Comparison of ENCODE assay signal across 8 mouse cellular contexts in genomic region chr7:125393228-125393627, GRCm38 (mm10). TPM values are rescaled to one million over a fixed set of nuclear protein-coding genes. Genes with fewer than 3 reads are reported as not detected.
DNase-seq lines count a peak whose midpoint lies in the region; ATAC-seq and TF ChIP-seq lines count a peak whose summit lies in the region.

No protein-coding gene starts in this region.

- no peaks in the 10 kb centered on the region for H3K9me3 ChIP-seq in kidney, embryonic 16.5 days (ENCODE audit: low read length)
- no peaks in the 10 kb centered on the region for H3K9me3 ChIP-seq in forebrain, embryonic 15.5 days
- no peaks in the 10 kb centered on the region for H3K9me3 ChIP-seq in limb, embryonic 14.5 days (ENCODE audit: control insufficient read depth, low read length)

- no peaks in the 10 kb centered on the region for H3K4me1 ChIP-seq in kidney, embryonic 16.5 days (ENCODE audit: insufficient read depth, low read length)
- H3K4me1 ChIP-seq in forebrain, embryonic 15.5 days = peaks cover 15% of the 10 kb centered on the region
- peaks cover 11% of the 10 kb centered on the region for H3K4me1 ChIP-seq in limb, embryonic 14.5 days (ENCODE audit: control insufficient read depth, insufficient read depth, low read length)

- 0 out of 2 replicates have a peak, but pooled peaks cover 2% of the 10 kb centered on the region for H3K27me3 ChIP-seq in kidney, embryonic 16.5 days (ENCODE audit: insufficient read depth, low read length)
- H3K27me3 ChIP-seq in forebrain, embryonic 15.5 days = peaks cover 5% of the 10 kb centered on the region; the same call in 1 of the 2 replicates
- H3K27me3 ChIP-seq in limb, embryonic 14.5 days (ENCODE audit: control insufficient read depth, insufficient read depth, low read length) = no peaks in the 10 kb centered on the region

- H3K9ac ChIP-seq in kidney, embryonic 16.5 days (replicated peaks; ENCODE audit: low read length) = peak overlapping the region; percentile 66
- peak overlapping the region; percentile 51 for H3K9ac ChIP-seq in forebrain, embryonic 15.5 days (replicated peaks)
- peak overlapping the region; percentile 54 for H3K9ac ChIP-seq in limb, embryonic 14.5 days (ENCODE audit: low read depth, low read length, severe bottlenecking)

- peak; percentile 43 for ATAC-seq in kidney, embryonic 16.5 days (ENCODE audit: low FRiP score, low TSS enrichment)
- ATAC-seq in forebrain, embryonic 15.5 days (replicated peaks) = peak; percentile 77
- ATAC-seq in limb, embryonic 14.5 days (ENCODE audit: low FRiP score, low read depth) = peak; percentile 50; the same call in 1 of the 2 replicates

- WGBS in kidney, embryonic 16.5 days = under 1% methylated on average over 16 of the region's 16 CpGs
- whole genome bisulfite sequencing in forebrain, embryonic 15.5 days = under 1% methylated on average over 16 of the region's 16 CpGs
- WGBS in limb, embryonic 14.5 days = under 1% methylated on average over 16 of the region's 16 CpGs

- peak overlapping the region; percentile 45 for H3K4me3 ChIP-seq in kidney, embryonic 16.5 days (ENCODE audit: low read length)
- H3K4me3 ChIP-seq in forebrain, embryonic 15.5 days = peak overlapping the region; percentile 46
- peak overlapping the region; percentile 44 for H3K4me3 ChIP-seq in limb, embryonic 14.5 days (replicated peaks; ENCODE audit: low read length)

- no peaks in the 10 kb centered on the region for H3K36me3 ChIP-seq in kidney, embryonic 16.5 days (ENCODE audit: insufficient read depth, low read length)
- no peaks in the 10 kb centered on the region for H3K36me3 ChIP-seq in forebrain, embryonic 15.5 days
- no peaks in the 10 kb centered on the region for H3K36me3 ChIP-seq in limb, embryonic 14.5 days (ENCODE audit: control insufficient read depth, insufficient read depth, low read length)

- TF ChIP-seq POLR2A in limb, embryonic 14.5 days (IDR thresholded peaks at IDR 0.05; ENCODE audit: borderline replicate concordance, extremely low read depth, insufficient read depth, insufficient read length) = no peak

- H3K4me2 ChIP-seq in kidney, embryonic 16.5 days (replicated peaks; ENCODE audit: low read depth, low read length) = peak overlapping the region; percentile 75
- peak overlapping the region; percentile 83 for H3K4me2 ChIP-seq in forebrain, embryonic 15.5 days (replicated peaks)
- peak overlapping the region; percentile 91 for H3K4me2 ChIP-seq in limb, embryonic 14.5 days (replicated peaks; ENCODE audit: low read depth, low read length, severe bottlenecking)

- no peak overlapping the region for H3K27ac ChIP-seq in kidney, embryonic 16.5 days (ENCODE audit: low read length)
- peak overlapping the region; percentile 71 for H3K27ac ChIP-seq in forebrain, embryonic 15.5 days (replicated peaks)
- peak overlapping the region; percentile 86 for H3K27ac ChIP-seq in limb, embryonic 14.5 days (replicated peaks; ENCODE audit: low read depth, low read length)

- DNase-seq in kidney, adult 18-20 months = no peak
- peak; percentile 42 for DNase-seq in R1 (ENCODE audit: low read depth, low spot score)
- no peak for DNase-seq in limb, embryonic 14.5 days (ENCODE audit: low spot score)
- DNase-seq in right cerebral cortex, postnatal 25 days = peak; percentile 38
- DNase-seq in yolk sac, embryonic 10.5 days (ENCODE audit: low spot score) = no peak
- no peak for DNase-seq in spleen, postnatal 14 days (ENCODE audit: low spot score in 2 of 2)

RNA-seq across cellular contexts. Expression of gene Kdm8, which starts 51.2 kb away (rescaled TPM):
- 13.3 and 14.1 TPM in 2 replicates for polyA plus RNA-seq in kidney, embryonic 16.5 days (2015; fragmentation: Nextera tagmentation; extraction: Ambion mirVana)
- polyA plus RNA-seq in forebrain, embryonic 15.5 days (2015; fragmentation: Nextera tagmentation; extraction: Ambion mirVana) = 5.0 and 6.3 TPM in 2 replicates
- polyA plus RNA-seq in limb, embryonic 14.5 days (2012; rRNA removed) = 11.1 and 13.9 TPM in 2 replicates
- 8.7 and 8.9 TPM in 2 replicates for polyA plus RNA-seq in limb, embryonic 14.5 days (2014; fragmentation: Nextera tagmentation; extraction: Ambion mirVana)

Comparison
In these comparisons a context has a peak if more than half of its experiments do, and no peak if none do; other contexts are left out.
1. DNase-seq: peak in R1 (single experiment) and right cerebral cortex, postnatal 25 days (single experiment); none in kidney, adult 18-20 months (single experiment), limb, embryonic 14.5 days (single experiment), yolk sac, embryonic 10.5 days (single experiment) and spleen, postnatal 14 days (0 of 2).
2. Peak in every context shown above with its lines, with median percentiles within 50 percentile points of each other: ATAC-seq, H3K4me2 ChIP-seq, H3K4me3 ChIP-seq and H3K9ac ChIP-seq.